11 mouse cellular contexts compared by ENCODE assay signal in genomic region chr11:108936016-108936792, GRCm38 (mm10). TPM values are rescaled to one million over a fixed set of nuclear protein-coding genes. Genes with fewer than 3 reads are reported as not detected.
A peak's percentile ranks its signal among the peaks of the same experiment; 100 is the strongest.
DNase-seq lines count a peak whose midpoint lies in the region; ATAC-seq lines count a peak whose summit lies in the region.
"Had no signal": no experiment of that assay in that cellular context is flagged by ENCODE, and none has a peak within 500 bp of the region (broad histone marks: within the 10 kb centered on the region; RNA-seq: fewer than 3 reads in every experiment).

No protein-coding gene starts in this region.

- DNase-seq in gastrocnemius, adult 18-20 months (ENCODE audit: low spot score): peak; percentile 46
- DNase-seq in gastrocnemius, postnatal 10 days: no peak
- DNase-seq in gastrocnemius, adult 8-10 months (ENCODE audit: low spot score in 2 of 2): peak; percentile 24 to 42
- no peak for DNase-seq in cerebellum, postnatal 14 days
- DNase-seq in spleen, postnatal 4 days (ENCODE audit: low spot score in 2 of 2): no peak
- DNase-seq in left cerebral cortex, postnatal 10 days (ENCODE audit: extremely low spot score in 1 of 2, low spot score in 2 of 2): no peak
- DNase-seq: cerebellum, adult 2 months; kidney, adult 11 months had no signal

- peaks cover 15% of the 10 kb centered on the region; the same call in 1 of the 2 replicates for H3K4me1 ChIP-seq in brown adipose tissue, adult 24 weeks (ENCODE audit: control insufficient read depth, insufficient read depth, insufficient read length, low read length)
- H3K4me1 ChIP-seq: liver, embryonic 12.5 days had no signal

- peak overlapping the region; percentile 87 for H3K27ac ChIP-seq in brown adipose tissue, adult 24 weeks (replicated peaks; ENCODE audit: low read depth, low read length)
- H3K27ac ChIP-seq: liver, embryonic 12.5 days had no signal

- no peak overlapping the region for H3K4me3 ChIP-seq in brown adipose tissue, adult 24 weeks (ENCODE audit: insufficient read depth, low read depth, low read length)
- H3K4me3 ChIP-seq: liver, embryonic 12.5 days had no signal

- intact Hi-C loops in left cerebral cortex, postnatal 10 days (cut with DNase I): no loop called here

- peak; percentile 80 for ATAC-seq in megakaryocyte progenitor cell, adult 5-6 weeks (replicated peaks; ENCODE audit: poor library complexity)
- ATAC-seq: liver, embryonic 12.5 days had no signal

RNA-seq across cellular contexts. Expression of gene Axin2, which starts 16.1 kb away (rescaled TPM):
- 1 to 10 TPM; 5.4 to 9.6 TPM for total RNA-seq in gastrocnemius, adult 18-20 months (2021)
- 10 to 100 TPM; 10.8 to 18.6 TPM for total RNA-seq in gastrocnemius, postnatal 10 days (2021)
- polyA plus RNA-seq in brown adipose tissue, adult 24 weeks (2012; ENCODE audit: insufficient read depth, insufficient read length, missing spikeins): 18.4 and 19.4 TPM in 2 replicates
- total RNA-seq in gastrocnemius, adult 8-10 months (2022): 10 to 100 TPM in 2 of 4 experiments, 1 to 10 TPM in 2; 7.4 to 13.8 (median 10.0) TPM
- 0.49 and 0.71 TPM in 2 replicates for total RNA-seq in megakaryocyte progenitor cell, adult 5-6 weeks (2015)
- total RNA-seq in megakaryocyte progenitor cell, adult 5-6 weeks (2017): 0.50 and 1.8 TPM in 2 replicates
- 10 to 100 TPM; 30.6 to 31.6 TPM for total RNA-seq in left cerebral cortex, postnatal 10 days (2021)

Comparison
In these comparisons a context has a peak if more than half of its experiments do, and no peak if none do; other contexts are left out.
1. DNase-seq: peak in gastrocnemius, adult 18-20 months (single experiment) and gastrocnemius, adult 8-10 months (2 of 2); none in gastrocnemius, postnatal 10 days (single experiment), cerebellum, postnatal 14 days (0 of 2), spleen, postnatal 4 days (0 of 2) and left cerebral cortex, postnatal 10 days (0 of 2).